15 mouse cellular contexts compared by ENCODE assay signal in genomic region chr16:64145687-64146535, GRCm38 (mm10).
DNase-seq lines count a peak whose midpoint lies in the region; ATAC-seq and TF ChIP-seq lines count a peak whose summit lies in the region.
"Had no signal": no experiment of that assay in that cellular context is flagged by ENCODE, and none has a peak within 500 bp of the region (broad histone marks: within the 10 kb centered on the region; RNA-seq: fewer than 3 reads in every experiment).

No protein-coding gene starts in this region.

- no peaks in the 10 kb centered on the region for H3K27me3 ChIP-seq in liver, postnatal 0 days (ENCODE audit: insufficient read depth, low read length)
- H3K27me3 ChIP-seq: CH12.LX; embryonic facial prominence, embryonic 13.5 days; lung, embryonic 15.5 days; megakaryocyte, embryonic 14.5 days had no signal

- no peak overlapping the region for H3K9ac ChIP-seq in liver, postnatal 0 days (replicated peaks)
- H3K9ac ChIP-seq: embryonic facial prominence, embryonic 13.5 days; lung, embryonic 15.5 days had no signal

- H3K4me2 ChIP-seq in liver, postnatal 0 days (ENCODE audit: low read depth, low read length), result no peak overlapping the region
- H3K4me2 ChIP-seq: embryonic facial prominence, embryonic 13.5 days; lung, embryonic 15.5 days had no signal

- H3K4me3 ChIP-seq in liver, postnatal 0 days (ENCODE audit: low read depth, low read length), result no peak overlapping the region
- no peak overlapping the region for H3K4me3 ChIP-seq in lung, adult 2 months (replicated peaks; ENCODE audit: extremely low read depth, low read depth, low read length)
- H3K4me3 ChIP-seq: embryonic facial prominence, embryonic 13.5 days; lung, embryonic 15.5 days; megakaryocyte, embryonic 14.5 days had no signal

- intact Hi-C loops in heart, postnatal 36 days (cut with DNase I), result no loop called here

- H3K36me3 ChIP-seq in liver, postnatal 0 days (replicated peaks; ENCODE audit: insufficient read depth, low read length), result no peaks in the 10 kb centered on the region
- H3K36me3 ChIP-seq: embryonic facial prominence, embryonic 13.5 days; lung, embryonic 15.5 days had no signal

- peak; percentile 61 for DNase-seq in heart, adult 11 months
- DNase-seq in heart, postnatal 36 days, result no peak
- DNase-seq in liver, result peak; percentile 2
- DNase-seq in liver, postnatal 0 days, result no peak
- DNase-seq in hindlimb bud, embryonic 11.5 days (ENCODE audit: extremely low spot score, low read depth, low spot score), result peak; percentile 47
- DNase-seq in mesoderm, embryonic 11.5 days (ENCODE audit: low read depth, low spot score), result peak; percentile 63
- no peak for DNase-seq in lung, adult 2 months
- no peak for DNase-seq in adipocyte (ENCODE audit: low spot score)
- DNase-seq: cerebellum, adult 2 months; left cerebral cortex, postnatal 4 days; thymus, postnatal 36 days had no signal

- 75% methylated on average over 14 of the region's 14 CpGs for WGBS in liver, postnatal 0 days (ENCODE audit: insufficient replicate concordance)
- 80% methylated on average over 14 of the region's 14 CpGs for WGBS in lung, adult 2 months

- no peak overlapping the region for H3K27ac ChIP-seq in liver, postnatal 0 days (ENCODE audit: low read depth)
- H3K27ac ChIP-seq: embryonic facial prominence, embryonic 13.5 days; lung, embryonic 15.5 days had no signal

- TF ChIP-seq POLR2A in lung, adult 2 months (IDR thresholded peaks at IDR 0.05; ENCODE audit: borderline replicate concordance, extremely low read depth, low read depth, low read length), result no peak

- ATAC-seq in liver, postnatal 0 days, result no peak

- TF ChIP-seq EP300 in liver, postnatal 0 days (IDR thresholded peaks at IDR 0.05; ENCODE audit: low read depth), result no peak

- H3K9me3 ChIP-seq in liver, postnatal 0 days (ENCODE audit: low read length), result no peaks in the 10 kb centered on the region
- H3K9me3 ChIP-seq: embryonic facial prominence, embryonic 13.5 days; lung, embryonic 15.5 days had no signal

- H3K4me1 ChIP-seq in liver, postnatal 0 days (ENCODE audit: insufficient read depth), result no peaks in the 10 kb centered on the region
- H3K4me1 ChIP-seq in lung, adult 2 months (ENCODE audit: control insufficient read depth, insufficient read depth, low read length), result no peaks in the 10 kb centered on the region
- H3K4me1 ChIP-seq: lung, embryonic 15.5 days; megakaryocyte, embryonic 14.5 days had no signal

- TF ChIP-seq CTCF in liver, postnatal 0 days (IDR thresholded peaks at IDR 0.05; ENCODE audit: low read depth), result no peak
- TF ChIP-seq CTCF in lung, adult 2 months (IDR thresholded peaks at IDR 0.05; ENCODE audit: insufficient read depth, low read length), result no peak

Comparison
In these comparisons a context has a peak if more than half of its experiments do, and no peak if none do; other contexts are left out.
1. DNase-seq: peak in heart, adult 11 months (single experiment), liver (single experiment), hindlimb bud, embryonic 11.5 days (single experiment) and mesoderm, embryonic 11.5 days (single experiment); none in heart, postnatal 36 days (0 of 2), liver, postnatal 0 days (single experiment), lung, adult 2 months (single experiment) and adipocyte (single experiment).